Mouse (Mus musculus): ENCODE measurements around the gene Dnttip1. TPM values are rescaled to one million over a fixed set of nuclear protein-coding genes. Genes with fewer than 3 reads are reported as not detected.

The Dnttip1 gene
- polyA plus RNA-seq, 1 experiment, result 50.2 TPM

GRCm38 (mm10) chr2:164754800-164755199 is 9.0 kb downstream of the Dnttip1 start:
- TF ChIP-seq POLR2A (IDR thresholded peaks at IDR 0.05; ENCODE audit: borderline replicate concordance, extremely low read depth, insufficient read depth, insufficient read length, poor library complexity, severe bottlenecking), result no peak
- no peak for TF ChIP-seq CTCF (IDR thresholded peaks at IDR 0.05; ENCODE audit: borderline replicate concordance, extremely low read depth, insufficient read depth, insufficient read length)

GRCm38 (mm10) chr2:164757841-164758240 is 12.1 kb downstream of the Dnttip1 start:
- DNase-seq (ENCODE audit: low read depth), result no peak
- no peak for TF ChIP-seq CTCF (IDR thresholded peaks at IDR 0.05; ENCODE audit: borderline replicate concordance, extremely low read depth, insufficient read depth, insufficient read length)
- TF ChIP-seq POLR2A (IDR thresholded peaks at IDR 0.05; ENCODE audit: borderline replicate concordance, extremely low read depth, insufficient read depth, insufficient read length, poor library complexity, severe bottlenecking), result no peak

More at GRCm38 (mm10) chr2:164754800-164755199, 9.0 kb downstream of the Dnttip1 start:
- no peak for DNase-seq (ENCODE audit: low read depth)

DNA sequence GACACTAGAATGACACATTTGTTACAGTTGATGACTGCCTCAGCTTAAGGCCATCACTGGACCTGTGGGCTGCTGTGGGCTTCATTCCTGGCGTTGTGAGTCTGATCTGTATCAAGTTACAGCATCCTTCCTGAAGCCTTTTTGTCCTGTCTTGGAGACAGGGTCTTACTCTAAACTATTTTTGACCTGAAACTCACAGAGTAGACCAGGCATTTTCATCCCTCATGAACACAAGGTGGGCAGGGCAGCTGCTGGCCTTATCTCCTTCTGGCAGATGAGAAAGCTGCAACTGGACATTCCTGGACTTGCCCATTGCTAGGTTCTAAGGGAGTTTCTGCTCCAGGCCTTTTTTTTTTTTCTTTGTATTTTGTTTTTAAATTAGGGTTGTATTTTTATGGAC is 12.9 kb downstream of the Dnttip1 start:
- DNase-seq (ENCODE audit: low read depth), result no peak
- TF ChIP-seq CTCF (IDR thresholded peaks at IDR 0.05; ENCODE audit: borderline replicate concordance, extremely low read depth, insufficient read depth, insufficient read length) (no peak), POLR2A (IDR thresholded peaks at IDR 0.05; ENCODE audit: borderline replicate concordance, extremely low read depth, insufficient read depth, insufficient read length, poor library complexity, severe bottlenecking) (no peak)

- TF ChIP-seq CTCF (IDR thresholded peaks at IDR 0.05; ENCODE audit: borderline replicate concordance, extremely low read depth, insufficient read depth, insufficient read length), result no peak
- no peak for TF ChIP-seq POLR2A (IDR thresholded peaks at IDR 0.05; ENCODE audit: borderline replicate concordance, extremely low read depth, insufficient read depth, insufficient read length, poor library complexity, severe bottlenecking)
- DNase-seq (ENCODE audit: low read depth), result no peak
Observed at GRCm38 (mm10) chr2:164760059-164760833, 14.5 kb downstream of the Dnttip1 start.

- DNase-seq (ENCODE audit: low read depth), result no peak
- TF ChIP-seq POLR2A (IDR thresholded peaks at IDR 0.05; ENCODE audit: borderline replicate concordance, extremely low read depth, insufficient read depth, insufficient read length, poor library complexity, severe bottlenecking) (no peak), CTCF (IDR thresholded peaks at IDR 0.05; ENCODE audit: borderline replicate concordance, extremely low read depth, insufficient read depth, insufficient read length) (no peak)
Observed at GRCm38 (mm10) chr2:164761502-164761901, 15.7 kb downstream of the Dnttip1 start.

- no peak for DNase-seq (ENCODE audit: low read depth)
- no peak for TF ChIP-seq CTCF (IDR thresholded peaks at IDR 0.05; ENCODE audit: borderline replicate concordance, extremely low read depth, insufficient read depth, insufficient read length)
- no peak for TF ChIP-seq POLR2A (IDR thresholded peaks at IDR 0.05; ENCODE audit: borderline replicate concordance, extremely low read depth, insufficient read depth, insufficient read length, poor library complexity, severe bottlenecking)
Observed at GRCm38 (mm10) chr2:164761971-164762370, 16.2 kb downstream of the Dnttip1 start.

GRCm38 (mm10) chr2:164762593-164762992 is 16.8 kb downstream of the Dnttip1 start:
- DNase-seq (ENCODE audit: low read depth), result no peak
- TF ChIP-seq POLR2A (IDR thresholded peaks at IDR 0.05; ENCODE audit: borderline replicate concordance, extremely low read depth, insufficient read depth, insufficient read length, poor library complexity, severe bottlenecking) (no peak), CTCF (IDR thresholded peaks at IDR 0.05; ENCODE audit: borderline replicate concordance, extremely low read depth, insufficient read depth, insufficient read length) (no peak)

DNA sequence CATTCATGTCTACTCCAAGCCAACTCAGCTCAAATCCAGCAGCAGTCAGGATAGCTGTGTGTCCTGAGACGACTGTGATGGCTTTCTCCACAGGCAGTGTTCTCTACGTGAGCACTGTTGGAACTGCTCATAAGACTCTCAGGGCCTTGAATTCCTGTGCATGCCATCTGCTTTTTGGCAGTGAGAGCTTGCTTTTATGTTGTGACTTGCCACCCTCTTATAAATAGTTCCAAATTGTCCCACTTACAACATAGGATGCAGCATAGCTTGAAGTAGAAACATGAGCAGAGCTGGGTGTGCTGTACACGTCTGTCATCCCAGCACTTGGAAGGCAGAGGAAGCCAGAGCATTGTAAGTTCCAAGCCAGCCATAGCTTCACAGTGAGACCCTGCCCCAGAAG is 20.1 kb downstream of the Dnttip1 start:
- no peak for DNase-seq (ENCODE audit: low read depth)
- no peak for TF ChIP-seq CTCF (IDR thresholded peaks at IDR 0.05; ENCODE audit: borderline replicate concordance, extremely low read depth, insufficient read depth, insufficient read length)
- no peak for TF ChIP-seq POLR2A (IDR thresholded peaks at IDR 0.05; ENCODE audit: borderline replicate concordance, extremely low read depth, insufficient read depth, insufficient read length, poor library complexity, severe bottlenecking)

DNA sequence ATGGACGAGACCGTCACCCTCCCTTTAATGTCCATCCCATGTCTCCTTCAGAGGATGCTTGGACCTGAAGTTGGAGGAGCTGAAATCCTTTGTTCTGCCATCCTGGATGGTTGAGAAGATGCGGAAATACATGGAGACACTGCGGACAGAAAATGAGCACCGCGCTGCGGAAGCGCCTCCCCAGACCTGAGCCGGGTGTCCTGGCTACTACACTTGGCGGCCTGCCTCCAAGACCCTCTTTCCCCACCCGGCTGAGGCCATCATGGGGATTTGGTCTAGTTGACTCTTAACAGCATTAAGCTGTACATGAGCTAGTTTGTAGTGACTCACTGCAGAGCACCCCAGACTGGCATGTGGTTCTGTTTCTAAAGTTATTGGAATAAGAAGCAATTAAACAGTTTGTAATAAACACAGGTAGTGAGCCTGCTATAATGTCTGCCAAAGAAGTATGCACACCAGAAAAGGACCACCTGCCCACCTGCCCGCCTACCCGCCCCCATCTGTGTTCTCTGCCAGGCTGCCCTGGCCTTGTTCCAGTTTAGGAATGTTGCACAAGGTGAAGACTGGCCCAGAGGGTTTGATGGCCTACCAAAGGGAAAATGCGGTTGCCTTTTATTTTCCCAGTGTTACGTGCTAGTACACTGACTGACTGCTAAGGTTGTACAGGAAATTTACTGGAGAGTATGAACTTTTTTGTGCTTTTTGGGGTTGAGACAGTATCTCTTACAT is 22.2 kb downstream of the Dnttip1 start:
- TF ChIP-seq CTCF (IDR thresholded peaks at IDR 0.05; ENCODE audit: borderline replicate concordance, extremely low read depth, insufficient read depth, insufficient read length), result no peak
- TF ChIP-seq POLR2A (IDR thresholded peaks at IDR 0.05; ENCODE audit: borderline replicate concordance, extremely low read depth, insufficient read depth, insufficient read length, poor library complexity, severe bottlenecking), result no peak
- no peak for DNase-seq (ENCODE audit: low read depth)

DNA sequence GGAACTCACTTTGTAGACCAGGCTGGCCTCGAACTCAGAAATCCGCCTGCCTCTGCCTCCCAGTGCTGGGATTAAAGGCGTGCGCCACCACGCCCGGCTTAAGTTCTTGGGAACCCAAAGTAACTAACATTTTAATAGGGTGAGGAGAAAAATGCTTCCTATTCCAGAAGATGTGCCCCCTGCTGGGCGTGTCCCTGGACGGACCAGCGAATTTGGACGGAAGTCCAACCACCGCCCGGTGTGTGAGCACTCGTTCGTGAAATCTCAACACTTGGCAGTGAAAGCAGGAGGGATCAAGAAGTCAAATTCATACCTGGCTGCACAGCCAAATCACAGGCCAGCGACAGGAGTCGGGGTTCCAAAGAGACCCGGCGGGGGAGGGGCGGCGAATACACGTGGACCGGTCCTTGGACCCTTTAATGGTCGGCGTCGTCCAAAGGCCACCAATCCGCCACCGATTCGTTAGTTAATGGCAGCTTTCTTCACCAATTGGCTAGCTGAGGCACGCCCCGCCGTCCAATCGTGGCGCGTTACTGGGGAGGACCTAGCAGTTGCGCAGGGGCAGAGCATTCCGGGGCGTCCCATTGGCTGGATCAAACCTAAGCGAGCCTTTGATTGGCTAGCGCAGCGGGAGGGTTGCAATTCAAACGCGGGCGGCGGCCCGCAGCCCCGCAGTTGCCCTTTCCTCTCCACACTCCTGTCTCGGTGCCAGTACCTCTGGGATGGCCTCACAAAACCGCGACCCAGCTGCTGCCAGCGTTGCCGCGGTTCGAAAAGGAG is 23.7 kb downstream of the Dnttip1 start, which contains the start of gene Ube2c:
TSS of gene Ube2c (plus strand) at position 641 of the 780 bp plus-strand sequence.
- TF ChIP-seq CTCF (IDR thresholded peaks at IDR 0.05; ENCODE audit: borderline replicate concordance, extremely low read depth, insufficient read depth, insufficient read length) (peak; percentile 30; the same call in 1 of the 2 replicates), POLR2A (IDR thresholded peaks at IDR 0.05; ENCODE audit: borderline replicate concordance, extremely low read depth, insufficient read depth, insufficient read length, poor library complexity, severe bottlenecking) (no peak)
- peak; percentile 100 for DNase-seq (ENCODE audit: low read depth)

- DNase-seq (ENCODE audit: low read depth), result no peak
- TF ChIP-seq POLR2A (IDR thresholded peaks at IDR 0.05; ENCODE audit: borderline replicate concordance, extremely low read depth, insufficient read depth, insufficient read length, poor library complexity, severe bottlenecking) (no peak), CTCF (IDR thresholded peaks at IDR 0.05; ENCODE audit: borderline replicate concordance, extremely low read depth, insufficient read depth, insufficient read length) (no peak)
Observed at GRCm38 (mm10) chr2:164770279-164770678, 24.5 kb downstream of the Dnttip1 start.

Data from brain, embryonic 14.5 days (tissue).